Mouse (Mus musculus) lung, postnatal 0 days (tissue): Measurements from ENCODE around the gene Bdp1.
A peak's percentile ranks its signal among the peaks of the same experiment; 100 is the strongest.

ENCODE experiments used
- CTCF ChIP-seq: IDR thresholded peaks from 2 replicates; pipeline ENCODE4 v1.5.1; 2016; ENCODE audit warnings: antibody characterized with exemption, mild to moderate bottlenecking
- EP300 ChIP-seq: IDR thresholded peaks from 2 replicates; pipeline ENCODE4 v1.6.1; 2016; ENCODE audit warnings: antibody characterized with exemption, mild to moderate bottlenecking, control low read depth

- TF ChIP-seq EP300, result no peak
- peak; percentile 64 for TF ChIP-seq CTCF
Observed at GRCm38 (mm10) chr13:100112218-100112972, 8.5 kb upstream of the Bdp1 start.
